ENCODE assay signal across 8 mouse cellular contexts in the genomic region with DNA sequence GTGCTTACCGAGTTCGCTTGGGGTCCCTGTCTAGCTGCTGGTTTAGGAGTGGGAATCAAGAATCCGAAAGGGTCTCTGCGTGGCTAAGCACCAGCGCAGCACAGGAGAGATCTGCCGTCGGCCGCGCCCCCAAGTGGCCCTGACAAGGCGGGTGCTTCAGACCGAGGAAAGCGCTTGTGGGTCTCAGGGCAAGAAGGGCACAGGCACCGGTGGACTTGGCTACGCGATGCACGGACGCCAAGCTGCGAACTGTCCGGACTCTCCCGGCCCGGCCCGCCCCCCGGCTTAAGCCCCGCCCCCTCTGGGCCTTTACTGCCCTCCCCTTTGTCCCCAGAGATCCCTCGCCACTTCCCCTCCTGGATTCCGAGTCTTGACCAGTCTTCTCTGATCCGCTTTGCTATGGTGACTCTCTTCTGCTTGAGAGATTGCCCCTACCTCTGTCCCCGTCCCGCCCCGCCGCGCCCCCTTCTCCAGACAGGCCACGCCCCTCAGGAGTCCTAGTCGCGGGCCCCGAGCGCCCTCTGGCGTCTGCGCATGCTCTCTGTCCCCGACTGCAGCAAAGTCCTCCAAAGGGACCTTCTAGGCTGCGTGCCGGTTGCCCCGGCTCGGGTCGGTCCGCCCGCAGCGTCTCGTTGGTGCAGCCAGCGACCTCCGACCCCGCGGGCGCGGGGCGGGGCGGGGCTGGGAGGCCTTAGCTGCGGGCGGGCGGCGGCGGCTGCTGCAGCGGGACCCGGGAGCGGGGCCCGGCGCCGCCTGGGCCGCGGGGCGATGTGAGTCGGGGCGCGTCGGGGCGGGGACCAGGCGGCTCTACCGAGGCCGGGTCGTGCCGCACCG. TPM values are rescaled to one million over a fixed set of nuclear protein-coding genes. Genes with fewer than 3 reads are reported as not detected.
DNase-seq lines count a peak whose midpoint lies in the region; ATAC-seq and TF ChIP-seq lines count a peak whose summit lies in the region.

A gene (minus strand): TSS at position 234 of the 834 bp plus-strand sequence.

- peak within 1 kb of the TSS; percentile 90 for H3K4me2 ChIP-seq in heart, embryonic 14.5 days (ENCODE audit: low read length)
- H3K4me2 ChIP-seq in liver, embryonic 11.5 days: peak within 1 kb of the TSS; percentile 96
- peak within 1 kb of the TSS; percentile 93 for H3K4me2 ChIP-seq in myocyte (ENCODE audit: low read depth)

- H3K4me1 ChIP-seq in heart, embryonic 14.5 days (ENCODE audit: control insufficient read depth in 2 of 2, insufficient read depth in 2 of 2, low read length in 2 of 2): peaks cover 3 to 7% of the 10 kb centered on the region in 2 experiments; a peak in 3 of 4 replicates
- H3K4me1 ChIP-seq in liver, embryonic 11.5 days (replicated peaks; ENCODE audit: control insufficient read depth, insufficient read depth, low read length): peaks cover 12% of the 10 kb centered on the region

- no peaks in the 10 kb centered on the region for H3K79me2 ChIP-seq in myocyte (ENCODE audit: control insufficient read depth, insufficient read depth)

- TF ChIP-seq POLR2A in myocyte (IDR thresholded peaks at IDR 0.05; ENCODE audit: insufficient read length, low read depth): peak; percentile 61

- peak within 1 kb of the TSS in 1 of 2 experiments; percentile 39; a peak in 2 of 4 replicates for H3K27ac ChIP-seq in heart, embryonic 14.5 days (replicated peaks in 1 of 2; ENCODE audit: control insufficient read depth in 1 of 2, insufficient read depth in 1 of 2, low read depth in 2 of 2, low read length in 2 of 2)
- H3K27ac ChIP-seq in liver, embryonic 11.5 days (ENCODE audit: low read depth, low read length): peak within 1 kb of the TSS; percentile 26

- H3K27me3 ChIP-seq in heart, embryonic 14.5 days (ENCODE audit: control insufficient read depth, insufficient read depth, low read length): peaks cover 3% of the 10 kb centered on the region; the same call in 1 of the 2 replicates
- H3K27me3 ChIP-seq in liver, embryonic 11.5 days (replicated peaks; ENCODE audit: control insufficient read depth, insufficient read depth, low read length): peaks cover 20% of the 10 kb centered on the region
- H3K27me3 ChIP-seq in myocyte (ENCODE audit: control insufficient read depth, insufficient read depth, insufficient read length): no peaks in the 10 kb centered on the region

- H3K4me3 ChIP-seq in heart, embryonic 14.5 days (ENCODE audit: control insufficient read depth in 1 of 2, insufficient read depth in 1 of 2, low read depth in 1 of 2, low read length in 2 of 2): peak within 1 kb of the TSS; percentile 77 to 85
- peak within 1 kb of the TSS; percentile 77 for H3K4me3 ChIP-seq in liver, embryonic 11.5 days (ENCODE audit: low read depth, low read length)
- peak within 1 kb of the TSS; percentile 34 for H3K4me3 ChIP-seq in myocyte

- peak within 1 kb of the TSS; percentile 45 for H3ac ChIP-seq in myocyte (ENCODE audit: control insufficient read depth, insufficient read length)

- peaks cover 6% of the 10 kb centered on the region for H3K36me3 ChIP-seq in heart, embryonic 14.5 days (ENCODE audit: control insufficient read depth, insufficient read depth, low read length)
- no peaks in the 10 kb centered on the region for H3K36me3 ChIP-seq in liver, embryonic 11.5 days (ENCODE audit: control insufficient read depth, insufficient read depth, low read length)
- no peaks in the 10 kb centered on the region for H3K36me3 ChIP-seq in myocyte (ENCODE audit: control insufficient read depth, insufficient read depth)

- DNase-seq in c-Kit-negative CD71-positive TER-119-positive erythroid progenitor cells, embryonic 14.5 days (ENCODE audit: low read depth, low spot score): peak; percentile 78
- DNase-seq in fibroblast of lung, adult 2 months (ENCODE audit: low read depth): peak; percentile 72
- peak; percentile 99 for DNase-seq in kidney, postnatal 10 days
- peak; percentile 96 for DNase-seq in liver, embryonic 11.5 days (ENCODE audit: low spot score)
- peak; percentile 95 to 99 for DNase-seq in spleen, postnatal 4 days (ENCODE audit: low spot score in 2 of 2)

- peak; percentile 98 for ATAC-seq in CD4-positive, CD25-positive, alpha-beta regulatory T cell, adult 4 months
- peak; percentile 89 for ATAC-seq in heart, embryonic 14.5 days (ENCODE audit: insufficient number of reproducible peaks, insufficient read depth, low FRiP score, low read depth)
- ATAC-seq in liver, embryonic 11.5 days (replicated peaks; ENCODE audit: low FRiP score): peak; percentile 90

- peak within 1 kb of the TSS; percentile 91 for H3K9ac ChIP-seq in heart, embryonic 14.5 days (ENCODE audit: low read length)
- peak within 1 kb of the TSS; percentile 75 for H3K9ac ChIP-seq in liver, embryonic 11.5 days (ENCODE audit: low read depth, low read length)

- under 1% methylated on average over 79 of the region's 82 CpGs for WGBS in heart, embryonic 14.5 days
- WGBS in liver, embryonic 11.5 days: under 1% methylated on average over 80 of the region's 82 CpGs

- H3K9me3 ChIP-seq in heart, embryonic 14.5 days (ENCODE audit: control insufficient read depth, low read length): no peaks in the 10 kb centered on the region
- H3K9me3 ChIP-seq in liver, embryonic 11.5 days (ENCODE audit: control insufficient read depth, low read length): no peaks in the 10 kb centered on the region

TF ChIP-seq in myocyte, 11 proteins besides CTCF, POLR2A, EP300 and RAD21:
- TF ChIP-seq POLR2AphosphoS2 (IDR thresholded peaks at IDR 0.05; ENCODE audit: insufficient read length, low read depth): no peak
- no peak for TF ChIP-seq TCF12 (IDR thresholded peaks at IDR 0.05; ENCODE audit: insufficient read depth, poor library complexity, severe bottlenecking)
- no peak for TF ChIP-seq CEBPB (IDR thresholded peaks at IDR 0.05; ENCODE audit: insufficient read depth, poor library complexity, severe bottlenecking)
- TF ChIP-seq E2F4 (IDR thresholded peaks at IDR 0.05; ENCODE audit: insufficient read depth): no peak
- no peak for TF ChIP-seq MYOD1 (IDR thresholded peaks at IDR 0.05; ENCODE audit: control insufficient read depth in 1 of 3, insufficient read length in 2 of 3, low read depth in 2 of 3)
- TF ChIP-seq REST (IDR thresholded peaks at IDR 0.05; ENCODE audit: insufficient read depth, insufficient read length): no peak
- TF ChIP-seq MYOG (IDR thresholded peaks at IDR 0.05; ENCODE audit: control insufficient read depth in 1 of 3, insufficient read depth in 1 of 3, insufficient read length in 2 of 3, low read depth in 2 of 3): peak in 1 of 3 experiments; percentile 20

RNA-seq across cellular contexts. Expression of the gene that starts here (rescaled TPM):
- not detected for polyA plus RNA-seq in CD4-positive, CD25-positive, alpha-beta regulatory T cell, adult 4 months (2017; shearing (Covaris generic))
- 0.78 TPM in 1 of 2 replicates, not detected in the other for polyA plus RNA-seq in heart, embryonic 14.5 days (2014; fragmentation: Nextera tagmentation; extraction: Ambion mirVana)
- 0.44 and 1.7 TPM in 2 replicates for polyA plus RNA-seq in liver, embryonic 11.5 days (2014; fragmentation: Nextera tagmentation; extraction: Ambion mirVana)
- polyA plus RNA-seq in myocyte (2012; fragmentation: generic; extraction: Trizol): 0.32 TPM

Comparison
In these comparisons a context has a peak if more than half of its experiments do, and no peak if none do; other contexts are left out.
1. Peak in ATAC-seq in CD4-positive, CD25-positive, alpha-beta regulatory T cell, adult 4 months; RNA of the gene not detected or under 1 TPM.
2. Peak in ATAC-seq, H3K4me3 ChIP-seq, H3K9ac ChIP-seq and H3K4me2 ChIP-seq in heart, embryonic 14.5 days; RNA of the gene not detected or under 1 TPM.